Mouse (Mus musculus) T-helper 1 cell (primary cell): Measurements from ENCODE around the gene 2010111I01Rik.

Experiments used
- in situ Hi-C: fragments of 300-600 bp; cut with MboI, MseI; formaldehyde crosslinking; loops from one replicate; pipeline ENCODE4 v1.15.1; 2025; ENCODE audit warnings: high pct_unique_total_duplicates

2010111I01Rik gene

GRCm38 (mm10) chr13:63256146-63256545 is 291.5 kb downstream of the 2010111I01Rik start:
- in situ Hi-C loops: loop anchor here (10.0 kb wide), 2 partner anchors 71 to 309 kb away; no protein-coding TSS in a partner anchor

- in situ Hi-C loops: loop anchor here (10.0 kb wide), 2 partner anchors 72 to 308 kb away; no protein-coding TSS in a partner anchor
Observed at GRCm38 (mm10) chr13:63256807-63257206, 292.1 kb downstream of the 2010111I01Rik start.

GRCm38 (mm10) chr13:63258167-63258582 is 293.5 kb downstream of the 2010111I01Rik start:
- in situ Hi-C loops: loop anchor here (10.0 kb wide), 2 partner anchors 73 to 307 kb away; no protein-coding TSS in a partner anchor

GRCm38 (mm10) chr13:63258671-63259070 is 294.0 kb downstream of the 2010111I01Rik start:
- in situ Hi-C loops: loop anchor here (10.0 kb wide), 2 partner anchors 74 to 306 kb away; no protein-coding TSS in a partner anchor

- in situ Hi-C loops: no loop called here
Observed at GRCm38 (mm10) chr13:63260133-63260532, 295.4 kb downstream of the 2010111I01Rik start.

- in situ Hi-C loops: no loop called here
Observed at GRCm38 (mm10) chr13:63260753-63261631, 296.3 kb downstream of the 2010111I01Rik start.

GRCm38 (mm10) chr13:63261676-63262075 is 297.0 kb downstream of the 2010111I01Rik start:
- in situ Hi-C loops: no loop called here

GRCm38 (mm10) chr13:63262168-63262957 is 297.7 kb downstream of the 2010111I01Rik start:
- in situ Hi-C loops: no loop called here

- in situ Hi-C loops: no loop called here
Observed at GRCm38 (mm10) chr13:63268371-63268770, 303.7 kb downstream of the 2010111I01Rik start.

- in situ Hi-C loops: no loop called here
Observed at GRCm38 (mm10) chr13:63268776-63269175, 304.1 kb downstream of the 2010111I01Rik start.

GRCm38 (mm10) chr13:63270191-63270590 is 305.5 kb downstream of the 2010111I01Rik start:
- in situ Hi-C loops: no loop called here

- in situ Hi-C loops: no loop called here
Observed at GRCm38 (mm10) chr13:63272017-63272601, 307.4 kb downstream of the 2010111I01Rik start.

- in situ Hi-C loops: no loop called here
Observed at GRCm38 (mm10) chr13:63272602-63273229, 308.0 kb downstream of the 2010111I01Rik start.

- in situ Hi-C loops: no loop called here
Observed at GRCm38 (mm10) chr13:63273859-63274258, 309.2 kb downstream of the 2010111I01Rik start.

- in situ Hi-C loops: no loop called here
Observed at GRCm38 (mm10) chr13:63274488-63275166, 309.9 kb downstream of the 2010111I01Rik start.

- in situ Hi-C loops: no loop called here
Observed at GRCm38 (mm10) chr13:63276389-63276788, 311.7 kb downstream of the 2010111I01Rik start.

GRCm38 (mm10) chr13:63277316-63277715 is 312.6 kb downstream of the 2010111I01Rik start:
- in situ Hi-C loops: no loop called here

GRCm38 (mm10) chr13:63278141-63278631 is 313.5 kb downstream of the 2010111I01Rik start:
- in situ Hi-C loops: no loop called here

GRCm38 (mm10) chr13:63278796-63279475 is 314.2 kb downstream of the 2010111I01Rik start:
- in situ Hi-C loops: no loop called here

- in situ Hi-C loops: no loop called here
Observed at GRCm38 (mm10) chr13:63279807-63280206, 315.1 kb downstream of the 2010111I01Rik start.
